Mouse (Mus musculus) adrenal gland, postnatal 4 days (tissue): ENCODE measurements around the gene Hoxd3. TPM values are rescaled to one million over a fixed set of nuclear protein-coding genes. Genes with fewer than 3 reads are reported as not detected.

Experiments
- DNase-seq, 2 experiments: peaks; one replicate each; pipeline ENCODE4 v3.0.0; 2021 to 2022; ENCODE audit warnings: low spot score in 2 of 2, mixed read lengths in 2 of 2
- microRNA-seq: library from miRNA; unstranded; fragments of <30 nt; microRNA quantifications from one replicate; pipeline ENCODE4 v1.2.0, GENCODE M21; 2021
- total RNA-seq, 2 experiments: library from RNA; stranded (reverse); gene quantifications; 2 replicates each; pipeline ENCODE4 v1.2.3; 2021

Hoxd3 gene
- total RNA-seq, 2 experiments from 2014 or later, result 0.82 to 2.5 TPM

DNA sequence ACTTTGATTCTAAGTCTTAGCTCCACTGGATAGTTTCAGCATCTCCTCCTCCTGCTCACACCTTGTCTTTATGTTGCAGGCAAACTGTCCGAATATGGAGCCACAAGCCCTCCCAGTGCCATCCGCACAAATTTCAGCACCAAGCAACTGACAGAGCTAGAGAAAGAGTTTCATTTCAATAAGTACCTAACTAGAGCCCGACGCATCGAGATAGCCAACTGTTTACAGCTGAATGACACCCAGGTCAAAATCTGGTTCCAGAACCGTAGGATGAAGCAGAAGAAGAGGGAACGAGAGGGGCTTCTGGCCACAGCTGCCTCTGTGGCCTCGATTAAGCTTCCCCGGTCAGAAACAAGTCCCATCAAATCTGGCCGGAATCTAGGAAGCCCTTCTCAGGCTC, 52.2 kb downstream of the Hoxd3 start:
- DNase-seq, result no peak

DNA sequence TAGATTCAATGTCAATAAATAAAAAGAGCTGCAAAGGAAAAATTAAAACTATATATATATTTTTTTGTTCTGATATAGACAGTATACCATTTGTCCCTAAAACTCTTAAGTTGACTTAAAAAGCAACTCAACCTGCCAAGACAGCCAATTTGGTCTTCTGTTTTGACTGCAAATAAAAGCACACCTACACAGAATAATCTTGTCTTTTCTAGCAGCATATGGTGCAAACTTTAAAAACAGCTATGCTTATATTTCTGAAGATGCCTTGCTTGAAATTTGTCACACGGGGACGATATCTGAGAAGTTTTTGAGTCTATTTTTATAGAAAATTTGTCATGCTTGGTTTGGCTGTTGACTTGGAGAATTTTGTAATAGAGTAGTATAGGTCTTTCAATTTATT, 62.6 kb downstream of the Hoxd3 start:
- no peak for DNase-seq

GRCm38 (mm10) chr2:74777536-74778275, 66.0 kb downstream of the Hoxd3 start:
- no peak for DNase-seq

DNA sequence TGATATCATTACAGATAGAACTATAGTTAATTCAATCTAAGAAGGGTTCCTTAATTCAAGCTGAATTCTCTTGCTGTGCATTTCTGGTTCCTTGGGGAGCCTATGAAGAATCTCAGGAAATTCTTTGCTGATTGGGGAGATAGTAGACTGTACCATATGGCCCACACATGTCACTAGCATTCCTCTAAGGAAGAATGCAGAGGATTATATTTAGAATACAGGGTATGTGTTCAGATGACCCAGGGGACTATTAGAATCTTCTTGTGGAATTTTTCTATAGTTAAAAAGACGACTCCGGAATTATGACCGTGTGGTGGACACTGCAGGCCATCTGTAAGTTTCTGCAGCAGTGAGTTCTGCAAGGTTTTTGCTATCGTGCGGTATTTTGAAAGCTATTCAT, 69.7 kb downstream of the Hoxd3 start:
- no peak for DNase-seq

- no peak for DNase-seq
Observed at GRCm38 (mm10) chr2:74795531-74795930, 83.8 kb downstream of the Hoxd3 start.

Small RNA genes within 50 kb of the gene (microRNA-seq; reads per million reads assigned to microRNA genes)
- not detected for gene Gm44463
- 27,932 reads per million, percentile 97 among the genes with 10 or more reads in this experiment for gene Mir10b

Other genes with a start within 250 kb of the Hoxd3 start
- gene Lnpk, start 132.5 kb upstream of the Hoxd3 start, total RNA-seq, result 10 to 100 TPM; 17.4 to 19.2 TPM
- not detected for gene Evx2, start 52.4 kb upstream of the Hoxd3 start, total RNA-seq
- not detected for gene Hoxd13, start 43.6 kb upstream of the Hoxd3 start, total RNA-seq
- not detected for gene Hoxd12, start 36.9 kb upstream of the Hoxd3 start, total RNA-seq
- gene Hoxd11, start 32.4 kb upstream of the Hoxd3 start, total RNA-seq, result 1 to 10 TPM in 1 of 2 experiments, not detected in 1; 5.1 TPM
- 1 to 10 TPM in 1 of 2 experiments, under 1 TPM in 1; 0.71 to 5.2 TPM for gene Hoxd10, start 20.0 kb upstream of the Hoxd3 start, total RNA-seq
- gene Hoxd9, start 14.2 kb upstream of the Hoxd3 start, total RNA-seq, result 10 to 100 TPM in 1 of 2 experiments, 1 to 10 TPM in 1; 7.1 to 17.8 TPM
- gene Hoxd8, start 7.3 kb upstream of the Hoxd3 start, total RNA-seq, result 10 to 100 TPM; 43.9 to 55.4 TPM
- 10 to 100 TPM; 21.5 to 29.5 TPM for gene Hoxd4, start within 50 bp of the Hoxd3 start, total RNA-seq
- gene Gm28230, start 14.8 kb downstream of the Hoxd3 start, total RNA-seq, result 1 to 10 TPM; 1.4 to 3.7 TPM
- under 1 TPM in 1 of 2 experiments, not detected in 1; 0.50 TPM for gene Hoxd1, start 51.1 kb downstream of the Hoxd3 start, total RNA-seq
- gene Mtx2, start 113.9 kb downstream of the Hoxd3 start, total RNA-seq, result 10 to 100 TPM; 90.8 to 93.6 TPM